Mouse (Mus musculus) inflammation-experienced regulatory T-cells (primary cell): ENCODE measurements around the gene Zfp977. TPM values are rescaled to one million over a fixed set of nuclear protein-coding genes. Genes with fewer than 3 reads are reported as not detected.

Source experiments
- polyA plus RNA-seq, 2 experiments: library from polyadenylated mRNA; unstranded; fragments of 100-300 nt; shearing (Covaris generic); gene quantifications; one replicate each; pipeline ENCODE4 v1.2.1; 2017

Zfp977 gene
- under 1 TPM in 1 of 2 experiments, not detected in 1; 0.99 TPM for polyA plus RNA-seq

DNA sequence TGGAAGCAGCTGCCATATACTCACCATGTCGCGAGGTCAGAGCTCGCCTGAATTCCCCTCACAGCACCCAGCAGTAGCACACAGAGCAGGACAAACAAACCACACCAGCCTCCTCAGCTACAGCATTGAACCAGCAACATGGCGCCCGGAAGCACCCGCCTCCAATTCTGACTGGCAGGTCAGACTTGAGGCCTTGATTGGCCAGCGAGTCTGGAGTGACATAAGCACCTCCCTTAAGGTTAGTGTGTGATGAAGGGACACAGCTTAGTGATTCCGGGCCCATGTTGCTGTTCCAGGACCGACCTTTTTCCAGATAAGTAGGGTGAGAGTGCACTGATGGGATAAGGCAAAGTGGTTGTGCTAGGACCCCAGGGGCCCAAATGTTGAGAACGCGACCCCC is at the start of gene Zfp977:
Zfp977 (minus strand) TSS at position 135 of the 400 bp plus-strand sequence.

DNA sequence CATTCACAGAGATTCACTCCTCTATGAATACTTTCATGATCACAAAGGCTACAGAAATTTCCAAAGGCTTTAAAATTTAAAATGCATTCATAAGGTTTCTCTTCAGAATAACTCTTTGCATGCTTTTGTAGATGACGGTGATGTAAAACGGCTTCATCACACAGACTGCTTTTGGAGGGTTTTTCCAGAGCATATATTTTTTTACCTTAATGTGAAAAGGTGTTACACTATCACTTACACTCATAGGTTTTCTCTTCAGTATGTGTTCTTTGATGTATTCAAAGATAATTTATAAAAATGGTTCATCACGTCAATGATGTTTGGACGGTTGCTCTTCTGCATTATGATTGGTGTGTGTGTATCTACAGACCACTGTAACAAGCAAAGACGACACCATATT is 13.9 kb downstream of the Zfp977 start, which contains the start of gene Gm21028:
Gm21028 (minus strand) TSS at position 101 of the 400 bp plus-strand sequence.

Other genes with a start within 250 kb of the Zfp977 start
- not detected for gene 4933421I07Rik, start 144.4 kb downstream of the Zfp977 start, polyA plus RNA-seq
- 10 to 100 TPM; 24.8 to 35.4 TPM for gene Zfp141, start 86.8 kb downstream of the Zfp977 start, polyA plus RNA-seq
- gene Gm21028, start 14.0 kb downstream of the Zfp977 start, polyA plus RNA-seq = not detected
- gene Zfp976, start 50.0 kb upstream of the Zfp977 start, polyA plus RNA-seq = 1 to 10 TPM; 1.0 to 2.9 TPM
- 1 to 10 TPM; 3.3 to 4.5 TPM for gene Zfp975, start 100.2 kb upstream of the Zfp977 start, polyA plus RNA-seq
- under 1 TPM in 1 of 2 experiments, not detected in 1; 0.09 TPM for gene Gm17067, start 134.5 kb upstream of the Zfp977 start, polyA plus RNA-seq
- 1 to 10 TPM in 1 of 2 experiments, not detected in 1; 1.1 TPM for gene Vmn2r62, start 201.0 kb upstream of the Zfp977 start, polyA plus RNA-seq